Mouse (Mus musculus) spleen, adult 2 months (tissue): ENCODE data around the gene Spata31d1d. TPM values are rescaled to one million over a fixed set of nuclear protein-coding genes. Genes with fewer than 3 reads are reported as not detected.
"Not testable (repeated sequence)": the region's sequence is repeated elsewhere in the genome, so short reads cannot be mapped to it uniquely, and the experiment has no call there.

Experiments used
- DNase-seq, 2 experiments: peaks; one replicate each; pipeline versions ENCODE4 v3.0.0 to v3.0.0-alpha.2; 2012 to 2021; ENCODE audit warnings: low spot score in 2 of 2, low read depth in 1 of 2
- H3K27ac ChIP-seq: fragments of 200-500 bp; 2 replicates; pipeline ENCODE4 v1.5.1; 2012; ENCODE audit warnings: low read length, inconsistent platforms; ENCODE audit not compliant: insufficient read depth
- H3K27me3 ChIP-seq: fragments of 200-500 bp; 2 replicates; pipeline ENCODE4 v1.6.1; 2012; ENCODE audit warnings: mild to moderate bottlenecking, moderate library complexity, low read length, inconsistent platforms; ENCODE audit not compliant: control insufficient read depth, insufficient read depth
- H3K36me3 ChIP-seq: fragments of 200-500 bp; 2 replicates; pipeline ENCODE4 v1.6.1; 2012; ENCODE audit warnings: mild to moderate bottlenecking, low read length, inconsistent platforms; ENCODE audit not compliant: control insufficient read depth, insufficient read depth
- H3K4me1 ChIP-seq: fragments of 200-500 bp; 2 replicates; pipeline ENCODE4 v1.6.1; 2011; ENCODE audit warnings: inconsistent platforms; ENCODE audit not compliant: control insufficient read depth, insufficient read depth, insufficient read length
- H3K4me3 ChIP-seq: fragments of 200-500 bp; 2 replicates; pipeline ENCODE4 v1.5.1; 2011; ENCODE audit warnings: mild to moderate bottlenecking, inconsistent platforms; ENCODE audit not compliant: insufficient read depth, insufficient read length; ENCODE audit errors: extremely low read depth
- CTCF ChIP-seq: fragments of 200-500 bp; IDR thresholded peaks from 2 replicates; pipeline ENCODE4 v1.5.1; 2011; ENCODE audit warnings: mild to moderate bottlenecking, inconsistent platforms; ENCODE audit not compliant: insufficient read depth, insufficient read length, insufficient replicate concordance; ENCODE audit errors: extremely low read depth
- POLR2A ChIP-seq: fragments of 200-500 bp; IDR thresholded peaks from 2 replicates; pipeline ENCODE4 v1.6.1; 2011; ENCODE audit warnings: low read depth, low read length, inconsistent platforms
- WGBS: fragments of 180-500 bp; shearing (Covaris S2); methylation state at CpG from one replicate; pipeline ENCODE4 v1.1.7; 2018; 5-methylcytosine and 5-hydroxymethylcytosine counted together
- polyA plus RNA-seq: library from polyadenylated mRNA; depleted of rRNA; stranded (reverse); fragments of >200 nt; gene quantifications from 2 replicates; pipeline ENCODE4 v1.2.3, GENCODE M21; 2012

The Spata31d1d gene
- polyA plus RNA-seq, 1 experiment = not detected

GRCm38 (mm10) chr13:59746711-59747110 lies 15.2 kb upstream of the Spata31d1d start, which contains the start of gene 1700014D04Rik:
TSS of gene 1700014D04Rik (minus strand) at chr13:59746752.
- no peaks in the 10 kb centered on the region for H3K36me3 ChIP-seq
- 95% methylated on average over 9 of the region's 9 CpGs for WGBS
- no peak for DNase-seq
- H3K4me3 ChIP-seq = no peak within 1 kb of the TSS
- no peaks in the 10 kb centered on the region for H3K4me1 ChIP-seq
- no peak for TF ChIP-seq POLR2A
- no peak for TF ChIP-seq CTCF
- H3K27me3 ChIP-seq = no peaks in the 10 kb centered on the region
- no peak within 1 kb of the TSS for H3K27ac ChIP-seq

GRCm38 (mm10) chr13:59746164-59746563 lies 14.6 kb upstream of the Spata31d1d start:
- 97% methylated on average over 6 of the region's 6 CpGs for WGBS
- TF ChIP-seq CTCF (no peak), POLR2A (no peak)
- Histone ChIP-seq H3K27ac (no peak overlapping the region), H3K4me3 (no peak overlapping the region), H3K4me1 (no peaks in the 10 kb centered on the region), H3K27me3 (no peaks in the 10 kb centered on the region), H3K36me3 (no peaks in the 10 kb centered on the region)
- DNase-seq = no peak

GRCm38 (mm10) chr13:59745462-59745861 lies 13.9 kb upstream of the Spata31d1d start:
- Histone ChIP-seq H3K4me3 (no peak overlapping the region), H3K4me1 (no peaks in the 10 kb centered on the region), H3K27ac (no peak overlapping the region), H3K36me3 (no peaks in the 10 kb centered on the region), H3K27me3 (no peaks in the 10 kb centered on the region)
- no peak for TF ChIP-seq POLR2A
- no peak for TF ChIP-seq CTCF
- DNase-seq = no peak
- 44% methylated on average over 6 of the region's 6 CpGs for WGBS

- 44% methylated on average over 10 of the region's 10 CpGs for WGBS
- H3K4me3 ChIP-seq = no peak overlapping the region
- DNase-seq = no peak
- H3K27me3 ChIP-seq = no peaks in the 10 kb centered on the region
- H3K4me1 ChIP-seq = no peaks in the 10 kb centered on the region
- H3K36me3 ChIP-seq = no peaks in the 10 kb centered on the region
- no peak overlapping the region for H3K27ac ChIP-seq
- TF ChIP-seq CTCF = no peak
- no peak for TF ChIP-seq POLR2A
Measured at GRCm38 (mm10) chr13:59741697-59742096, 10.1 kb upstream of the Spata31d1d start.

- no peaks in the 10 kb centered on the region for H3K4me1 ChIP-seq
- DNase-seq = no peak
- no peak overlapping the region for H3K27ac ChIP-seq
- WGBS = 91% methylated on average over 11 of the region's 11 CpGs
- H3K27me3 ChIP-seq = no peaks in the 10 kb centered on the region
- H3K4me3 ChIP-seq = no peak overlapping the region
- no peaks in the 10 kb centered on the region for H3K36me3 ChIP-seq
- TF ChIP-seq POLR2A = no peak
- TF ChIP-seq CTCF = no peak
Measured at GRCm38 (mm10) chr13:59741096-59741495, 9.5 kb upstream of the Spata31d1d start.

- 82% methylated on average over 4 of the region's 4 CpGs for WGBS
- no peak for DNase-seq
- Histone ChIP-seq H3K36me3 (no peaks in the 10 kb centered on the region), H3K27me3 (no peaks in the 10 kb centered on the region), H3K27ac (peak overlapping the region; percentile 54; the same call in 1 of the 2 replicates), H3K4me1 (no peaks in the 10 kb centered on the region), H3K4me3 (no peak overlapping the region)
- TF ChIP-seq POLR2A = no peak
- TF ChIP-seq CTCF = no peak
Measured at GRCm38 (mm10) chr13:59739397-59739796, 7.8 kb upstream of the Spata31d1d start.

- H3K4me3 ChIP-seq = no peak overlapping the region
- H3K27ac ChIP-seq = no peak overlapping the region; the same call in 1 of the 2 replicates
- TF ChIP-seq POLR2A = no peak
- no peak for TF ChIP-seq CTCF
- WGBS = 86% methylated on average over 2 of the region's 2 CpGs
- H3K36me3 ChIP-seq = no peaks in the 10 kb centered on the region
- H3K27me3 ChIP-seq = no peaks in the 10 kb centered on the region
- DNase-seq = no peak
- H3K4me1 ChIP-seq = no peaks in the 10 kb centered on the region
Measured at GRCm38 (mm10) chr13:59738455-59738854, 6.9 kb upstream of the Spata31d1d start.

- TF ChIP-seq POLR2A (no peak), CTCF (no peak)
- WGBS = 28% methylated on average over 3 of the region's 3 CpGs
- DNase-seq = no peak
- Histone ChIP-seq H3K27ac (no peak overlapping the region), H3K4me1 (no peaks in the 10 kb centered on the region), H3K27me3 (no peaks in the 10 kb centered on the region), H3K4me3 (no peak overlapping the region), H3K36me3 (no peaks in the 10 kb centered on the region)
Measured at GRCm38 (mm10) chr13:59735190-59735589, 3.6 kb upstream of the Spata31d1d start.

- not testable (repeated sequence) for H3K27ac ChIP-seq, H3K36me3 ChIP-seq, H3K27me3 ChIP-seq, DNase-seq, H3K4me3 ChIP-seq, H3K4me1 ChIP-seq
- 38% methylated on average over 6 of the region's 6 CpGs for WGBS
Measured at GRCm38 (mm10) chr13:59734347-59734746, 2.8 kb upstream of the Spata31d1d start.
